Mouse (Mus musculus) ovary, adult 2 months (tissue): ENCODE results near the gene Ctnnd2. TPM values are rescaled to one million over a fixed set of nuclear protein-coding genes. Genes with fewer than 3 reads are reported as not detected.

Experiments
- polyA plus RNA-seq: library from polyadenylated mRNA; depleted of rRNA; stranded (reverse); fragments of >200 nt; gene quantifications from 2 replicates; pipeline ENCODE4 v1.2.3, GENCODE M21; 2012; rRNA removed

The Ctnnd2 gene
- 1.2 TPM in 2 replicates for polyA plus RNA-seq

DNA sequence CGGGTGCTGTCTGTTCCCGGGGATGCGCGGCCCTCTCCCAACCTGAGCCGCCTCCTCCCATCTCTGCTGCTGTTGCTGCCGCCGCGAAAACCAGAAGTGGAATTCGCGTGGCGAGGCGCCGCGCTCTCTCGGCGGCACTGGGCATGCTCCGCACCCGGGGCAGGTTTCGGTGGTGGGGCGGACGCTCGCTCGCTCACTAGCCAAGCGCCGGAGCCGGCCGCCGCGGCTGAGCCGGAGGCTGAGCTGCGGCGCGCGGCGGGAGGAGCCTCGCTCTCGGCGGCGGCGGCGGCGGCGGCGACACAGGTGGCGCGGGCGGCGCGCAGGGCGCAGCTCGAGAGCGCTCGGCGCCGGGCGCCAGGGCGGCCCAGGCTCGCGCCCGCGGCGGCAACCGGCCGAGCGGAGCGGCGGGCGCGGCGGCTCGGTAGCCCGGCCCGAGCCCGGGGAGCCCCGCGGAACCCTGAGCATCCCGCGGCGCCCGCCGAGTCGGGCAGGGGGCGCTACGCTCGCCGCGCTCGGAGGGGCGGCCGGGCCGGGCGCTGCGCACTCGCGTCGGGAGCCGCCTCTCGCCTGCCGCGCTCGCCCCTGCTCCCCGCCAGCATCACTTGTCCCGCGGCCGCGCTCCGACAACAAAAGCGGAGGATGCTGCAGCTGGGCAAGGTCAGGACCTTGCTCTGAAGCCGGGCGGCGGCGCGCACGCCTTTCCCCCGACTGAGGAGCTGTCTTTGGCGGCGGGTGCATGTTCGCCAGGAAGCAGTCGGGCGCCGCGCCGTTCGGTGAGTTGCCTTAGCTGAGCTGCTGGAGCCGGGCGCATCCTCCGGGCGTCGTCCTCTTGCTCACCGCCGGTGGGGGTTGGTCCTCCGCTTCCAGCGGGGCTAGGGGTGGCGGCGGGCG is at the start of gene Ctnnd2:
TSS of gene Ctnnd2 (plus strand) at position 203 of the 891 bp plus-strand sequence.

